Mouse (Mus musculus) liver, embryonic 16.5 days (tissue): ENCODE results near the gene Creb5. TPM values are rescaled to one million over a fixed set of nuclear protein-coding genes. Genes with fewer than 3 reads are reported as not detected.

ENCODE experiments used
- ATAC-seq: fragments of 200-750 bp; cut with Nextera tagmentation; 2 replicates; pipeline ENCODE4 v1.8.0; 2017; ENCODE audit warnings: low read depth, mild to moderate bottlenecking, moderate number of reproducible peaks, moderate library complexity
- H3K27ac ChIP-seq: fragments of 300-500 bp; sonication (generic); 2 replicates; pipeline ENCODE4 v1.5.1; 2014; ENCODE audit warnings: mild to moderate bottlenecking, low read length
- H3K27me3 ChIP-seq: fragments of 300-500 bp; sonication (generic); 2 replicates; pipeline ENCODE4 v1.6.1; 2014; ENCODE audit warnings: low read depth, low read length, mixed read lengths; ENCODE audit not compliant: control insufficient read depth, insufficient read depth
- H3K36me3 ChIP-seq: fragments of 300-500 bp; sonication (generic); 2 replicates; pipeline ENCODE4 v1.6.1; 2014; ENCODE audit warnings: mild to moderate bottlenecking; ENCODE audit not compliant: control insufficient read depth, insufficient read depth
- H3K4me1 ChIP-seq: fragments of 300-500 bp; sonication (generic); 2 replicates; pipeline ENCODE4 v1.6.1; 2014; ENCODE audit warnings: low read depth, low read length, mixed read lengths; ENCODE audit not compliant: control insufficient read depth
- H3K4me2 ChIP-seq: fragments of 300-500 bp; sonication (generic); 2 replicates; pipeline ENCODE4 v1.6.1; 2014; ENCODE audit warnings: low read depth, low read length, mixed read lengths
- H3K4me3 ChIP-seq: fragments of 300-500 bp; sonication (generic); 2 replicates; pipeline ENCODE4 v1.5.1; 2014; ENCODE audit warnings: low read depth, mild to moderate bottlenecking, low read length
- H3K9ac ChIP-seq: fragments of 300-500 bp; sonication (generic); 2 replicates; pipeline ENCODE4 v1.6.1; 2014; ENCODE audit warnings: low read depth, low read length
- H3K9me3 ChIP-seq: fragments of 300-500 bp; sonication (generic); replicated peaks from 2 replicates; pipeline ENCODE4 v1.6.1; 2016; ENCODE audit warnings: low read length; ENCODE audit not compliant: control insufficient read depth
- WGBS: fragments of 180-500 bp; shearing (Covaris S2); extraction: QIAGEN DNeasy Blood & Tissue Kit; methylation state at CpG from one replicate; pipeline ENCODE4 v1.1.7; 2014; ENCODE audit not compliant: insufficient replicate concordance; 5-methylcytosine and 5-hydroxymethylcytosine counted together
- polyA plus RNA-seq: library from polyadenylated mRNA; unstranded; fragments of >200 nt; fragmentation: Nextera tagmentation; extraction: Ambion mirVana; gene quantifications from 2 replicates; pipeline ENCODE4 v1.2.1, GENCODE M21; 2015

Gene Creb5
- polyA plus RNA-seq, 1 experiment from 2014 or later, result 0.24 TPM

GRCm38 (mm10) chr6:53626044-53626443 is 339.0 kb downstream of the Creb5 start:
- no peak overlapping the region for H3K4me3 ChIP-seq

DNA sequence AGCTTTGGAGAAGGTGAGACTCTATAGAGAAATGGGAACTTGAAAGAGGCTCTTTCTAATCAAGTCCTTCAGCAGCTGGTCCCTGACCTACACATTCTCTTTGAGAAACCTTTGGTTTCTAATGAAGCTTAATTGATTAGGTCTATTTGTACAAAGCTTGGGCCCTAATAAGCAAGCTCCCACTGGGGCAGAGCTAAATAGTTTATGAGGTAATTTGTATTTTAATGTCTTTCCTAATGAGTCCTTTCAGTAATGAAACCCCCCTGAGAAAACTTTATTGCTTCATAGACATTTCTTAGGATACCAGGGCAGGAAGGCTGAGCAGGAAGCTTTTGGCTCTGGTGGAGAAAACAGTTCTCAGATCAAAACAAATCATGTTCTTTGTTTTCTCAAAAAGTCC is 341.6 kb downstream of the Creb5 start:
- Histone ChIP-seq H3K27me3 (no peaks in the 10 kb centered on the region), H3K4me1 (no peaks in the 10 kb centered on the region), H3K27ac (no peak overlapping the region), H3K9ac (no peak overlapping the region), H3K36me3 (no peaks in the 10 kb centered on the region), H3K4me2 (no peak overlapping the region), H3K9me3 (no peaks in the 10 kb centered on the region), H3K4me3 (no peak overlapping the region)
- ATAC-seq, result no peak

More at GRCm38 (mm10) chr6:53626044-53626443, 339.0 kb downstream of the Creb5 start:
- Histone ChIP-seq H3K27me3 (no peaks in the 10 kb centered on the region), H3K9me3 (no peaks in the 10 kb centered on the region), H3K9ac (no peak overlapping the region), H3K4me1 (no peaks in the 10 kb centered on the region), H3K4me2 (no peak overlapping the region), H3K36me3 (no peaks in the 10 kb centered on the region), H3K27ac (no peak overlapping the region)
- WGBS, result 59% methylated on average over 5 of the region's 5 CpGs
- no peak for ATAC-seq

- ATAC-seq, result no peak
- Histone ChIP-seq H3K4me1 (no peaks in the 10 kb centered on the region), H3K27ac (no peak overlapping the region), H3K9me3 (no peaks in the 10 kb centered on the region), H3K36me3 (no peaks in the 10 kb centered on the region), H3K27me3 (no peaks in the 10 kb centered on the region), H3K9ac (no peak overlapping the region), H3K4me3 (no peak overlapping the region), H3K4me2 (no peak overlapping the region)
- 74% methylated on average over 7 of the region's 7 CpGs for WGBS
Measured at GRCm38 (mm10) chr6:53635453-53635852, 348.4 kb downstream of the Creb5 start.

DNA sequence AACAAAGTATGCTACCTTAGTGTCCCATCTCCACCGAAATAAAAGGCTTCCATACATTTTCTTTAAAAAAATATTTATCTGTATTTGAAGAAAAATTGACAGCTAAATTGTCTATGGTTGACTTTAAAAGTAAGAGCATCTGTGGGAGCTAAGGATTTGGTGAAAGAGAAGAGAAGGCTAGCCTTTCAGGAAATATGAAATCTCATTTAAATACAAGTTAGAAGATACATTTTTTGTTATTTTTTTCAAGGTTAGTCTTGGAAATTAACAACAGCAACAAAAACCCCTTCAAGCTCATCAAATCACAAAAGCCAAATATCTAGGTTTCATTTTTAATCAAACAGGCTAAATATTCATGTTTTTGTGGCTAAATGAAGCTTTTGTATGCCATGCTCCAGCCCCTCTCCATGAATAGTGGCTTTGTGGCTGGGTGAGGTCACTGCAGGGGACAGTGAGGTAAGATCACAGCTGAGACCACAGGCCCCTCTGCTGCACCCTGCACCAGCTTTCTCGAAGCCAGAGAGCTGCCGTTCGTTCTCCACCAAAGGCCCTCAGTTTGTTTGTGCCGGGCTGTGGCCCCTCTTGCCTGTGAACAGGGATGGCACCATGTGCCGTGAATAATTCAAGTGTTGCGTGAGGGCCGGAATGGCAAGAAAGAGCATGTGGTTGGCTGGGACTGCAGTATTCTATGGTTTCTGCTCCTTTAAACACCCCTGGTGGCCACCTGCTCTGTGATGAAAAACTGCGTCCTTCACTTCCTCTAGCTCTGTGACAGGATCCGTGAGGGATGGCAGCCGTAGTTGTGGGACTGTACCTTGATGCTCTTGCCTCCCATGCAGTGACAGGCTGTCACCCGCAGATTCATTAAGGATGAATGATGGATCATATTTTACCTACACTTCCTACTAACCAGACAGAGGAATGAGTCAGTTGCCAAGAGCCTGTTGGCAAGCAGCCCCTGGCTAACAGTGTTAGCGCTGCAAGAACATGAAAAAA is 350.6 kb downstream of the Creb5 start:
- no peaks in the 10 kb centered on the region for H3K9me3 ChIP-seq
- ATAC-seq, result no peak
- H3K9ac ChIP-seq, result no peak overlapping the region
- H3K27ac ChIP-seq, result no peak overlapping the region
- WGBS, result 64% methylated on average over 13 of the region's 13 CpGs
- H3K4me2 ChIP-seq, result no peak overlapping the region
- no peaks in the 10 kb centered on the region for H3K36me3 ChIP-seq
- no peak overlapping the region for H3K4me3 ChIP-seq
- no peaks in the 10 kb centered on the region for H3K27me3 ChIP-seq
- no peaks in the 10 kb centered on the region for H3K4me1 ChIP-seq

- Histone ChIP-seq H3K27me3 (no peaks in the 10 kb centered on the region), H3K9me3 (no peaks in the 10 kb centered on the region), H3K27ac (no peak overlapping the region), H3K4me2 (no peak overlapping the region), H3K4me1 (no peaks in the 10 kb centered on the region), H3K4me3 (no peak overlapping the region), H3K9ac (no peak overlapping the region), H3K36me3 (no peaks in the 10 kb centered on the region)
- no peak for ATAC-seq
- 75% methylated on average over 30 of the region's 30 CpGs for WGBS
Measured at GRCm38 (mm10) chr6:53641633-53642605, 354.8 kb downstream of the Creb5 start.

- no peak overlapping the region for H3K27ac ChIP-seq
- H3K4me1 ChIP-seq, result no peaks in the 10 kb centered on the region
- H3K9me3 ChIP-seq, result no peaks in the 10 kb centered on the region
- H3K9ac ChIP-seq, result no peak overlapping the region
- ATAC-seq, result no peak
- H3K36me3 ChIP-seq, result no peaks in the 10 kb centered on the region
- WGBS, result 73% methylated on average over 7 of the region's 7 CpGs
- no peak overlapping the region for H3K4me3 ChIP-seq
- H3K27me3 ChIP-seq, result no peaks in the 10 kb centered on the region
- no peak overlapping the region for H3K4me2 ChIP-seq
Measured at GRCm38 (mm10) chr6:53642826-53643356, 355.8 kb downstream of the Creb5 start.

GRCm38 (mm10) chr6:53643481-53643880 is 356.4 kb downstream of the Creb5 start:
- H3K36me3 ChIP-seq, result no peaks in the 10 kb centered on the region
- no peaks in the 10 kb centered on the region for H3K9me3 ChIP-seq
- no peak overlapping the region for H3K27ac ChIP-seq
- no peak overlapping the region for H3K9ac ChIP-seq
- H3K4me2 ChIP-seq, result no peak overlapping the region
- no peaks in the 10 kb centered on the region for H3K4me1 ChIP-seq
- 55% methylated on average over 5 of the region's 5 CpGs for WGBS
- no peak for ATAC-seq
- H3K4me3 ChIP-seq, result no peak overlapping the region
- no peaks in the 10 kb centered on the region for H3K27me3 ChIP-seq

DNA sequence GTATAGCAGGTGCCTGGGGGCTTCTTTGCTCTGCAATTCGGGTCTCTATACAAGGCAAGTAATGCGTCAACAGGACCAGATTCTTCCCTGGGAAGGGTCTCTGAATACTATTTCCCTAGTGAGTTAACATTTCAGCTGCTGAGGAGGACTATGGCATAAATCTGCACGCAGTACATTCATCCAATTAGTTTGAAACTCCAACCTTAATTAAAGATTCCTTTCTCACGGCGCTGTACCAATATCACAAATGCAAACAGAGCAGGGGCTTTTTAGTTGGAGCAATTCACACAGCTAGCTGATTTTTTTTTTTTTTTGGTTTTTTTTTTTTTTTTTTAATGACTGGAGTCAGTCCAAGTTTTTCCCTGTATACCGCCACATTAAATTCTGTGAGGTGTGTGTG is 357.0 kb downstream of the Creb5 start:
- no peak overlapping the region for H3K27ac ChIP-seq
- H3K4me3 ChIP-seq, result no peak overlapping the region
- no peaks in the 10 kb centered on the region for H3K9me3 ChIP-seq
- no peaks in the 10 kb centered on the region for H3K36me3 ChIP-seq
- no peaks in the 10 kb centered on the region for H3K4me1 ChIP-seq
- no peak overlapping the region for H3K9ac ChIP-seq
- H3K27me3 ChIP-seq, result no peaks in the 10 kb centered on the region
- WGBS, result 67% methylated on average over 6 of the region's 6 CpGs
- no peak for ATAC-seq
- no peak overlapping the region for H3K4me2 ChIP-seq
